Mouse (Mus musculus) yolk sac, embryonic 10.5 days (tissue): Measurements from ENCODE around the gene Pbld2.

ENCODE experiments used
- DNase-seq: peaks from one replicate; pipeline ENCODE4 v3.0.0-alpha.2; 2017; ENCODE audit warnings: low spot score

Pbld2 gene

DNA sequence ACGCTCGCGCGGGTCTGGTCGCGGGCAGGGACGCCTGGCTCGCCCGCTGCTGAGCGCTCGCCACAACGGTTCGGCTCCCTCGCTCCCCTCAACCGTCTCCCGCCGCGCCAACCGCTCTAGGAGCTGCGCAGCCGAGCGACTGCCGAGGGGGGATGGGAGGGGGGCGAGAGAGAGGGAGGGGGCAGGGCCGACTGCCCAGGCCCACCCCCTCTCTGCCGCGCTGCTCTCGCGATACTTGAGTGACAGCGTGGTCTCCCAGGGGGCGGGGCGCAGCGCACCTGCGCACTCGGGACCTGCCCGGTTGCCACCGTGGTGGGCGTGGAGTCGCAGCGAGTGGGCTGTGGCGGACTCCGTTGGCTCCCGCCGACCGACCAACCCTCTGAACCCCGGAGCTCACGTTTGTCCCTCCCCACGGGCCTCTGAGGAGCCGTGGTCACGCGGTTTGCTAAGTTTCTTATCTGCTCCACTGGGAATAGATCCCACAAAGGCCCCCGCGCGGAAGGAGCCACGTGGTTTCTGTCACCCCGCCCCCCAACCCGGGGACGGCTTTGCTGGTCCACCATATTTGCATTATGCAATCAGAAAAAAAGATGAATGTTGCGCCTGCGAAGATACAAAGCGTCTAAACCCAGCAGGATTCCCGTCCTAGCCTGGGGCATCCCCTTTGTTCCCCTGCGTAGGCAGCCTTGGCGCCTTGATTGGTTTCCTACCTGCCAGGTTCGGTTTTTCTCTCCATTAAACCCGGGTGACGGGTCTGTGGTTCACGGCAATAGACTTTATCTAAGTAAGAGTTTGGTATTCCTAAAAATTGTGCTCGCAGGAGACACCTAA, at the start of gene Pbld2, which contains the start of gene Hnrnph3:
Pbld2 (plus strand) TSS at position 567 of the 831 bp plus-strand sequence.
Hnrnph3 (minus strand) TSS at position 469 of the 831 bp plus-strand sequence.
- DNase-seq = peak; percentile 98

DNA sequence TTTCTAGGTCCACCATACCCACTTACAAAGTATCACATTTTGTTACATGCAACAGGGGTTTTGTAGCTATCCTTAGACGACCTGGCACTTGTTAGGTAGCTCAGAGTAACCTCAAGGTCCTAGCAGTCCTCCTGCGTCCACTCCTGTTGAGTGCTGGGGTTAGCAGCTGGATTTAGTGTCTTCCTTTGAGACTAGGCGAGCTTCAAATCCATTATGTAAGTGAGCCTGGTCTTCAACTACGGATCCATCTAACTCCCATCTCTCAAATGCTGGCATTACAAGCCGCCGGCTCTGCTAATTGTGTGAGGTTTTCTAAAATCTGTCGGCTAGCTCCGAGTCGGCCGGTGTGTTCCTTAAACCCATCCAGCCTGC, 44.5 kb upstream of the Pbld2 start:
- DNase-seq = no peak

DNA sequence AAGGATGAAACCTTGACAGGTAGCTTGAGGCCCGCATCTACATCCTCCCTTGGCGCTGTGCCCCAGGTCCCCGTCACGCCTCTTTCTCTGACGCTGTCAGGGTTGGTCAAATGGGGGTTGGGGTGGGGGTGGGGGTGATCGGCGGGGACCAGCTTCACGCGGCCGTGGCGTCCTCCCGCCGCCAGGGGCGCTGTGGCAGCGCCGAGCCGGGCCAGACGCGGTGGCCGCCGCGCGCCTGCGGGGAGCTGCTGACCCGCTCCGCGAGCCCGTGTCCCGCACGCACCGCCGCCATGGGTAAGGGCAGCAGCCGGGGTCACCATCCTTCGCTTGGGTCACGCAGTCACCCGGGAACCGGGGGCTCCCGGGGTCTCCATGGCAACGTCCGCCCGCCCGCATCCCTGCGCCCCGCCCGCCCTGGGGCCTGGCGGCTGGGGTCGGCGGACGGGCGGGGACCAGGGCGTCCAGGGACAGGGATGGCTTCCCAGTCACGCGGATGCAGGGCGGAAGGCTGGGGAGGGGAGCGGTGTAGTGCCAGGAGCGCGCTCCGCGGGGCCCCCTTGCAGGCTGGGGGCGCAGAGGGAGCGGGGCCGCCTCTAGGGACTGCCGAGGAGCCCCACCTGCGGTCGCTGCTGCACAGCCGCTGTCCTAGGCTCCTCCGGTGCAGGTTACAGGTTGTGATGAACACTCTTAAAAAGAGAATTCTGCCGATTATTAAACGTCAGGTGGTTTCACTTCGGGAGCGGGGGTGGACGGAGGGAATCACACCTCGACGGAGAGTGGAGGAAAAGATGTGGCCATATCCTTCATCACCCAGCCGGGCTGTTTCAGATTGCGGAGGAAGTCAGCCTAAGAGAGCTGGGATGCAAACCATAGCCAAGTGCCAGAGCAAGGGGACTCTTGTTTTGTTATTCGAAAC, 43.8 kb upstream of the Pbld2 start, which contains the start of gene Rufy2:
Rufy2 (plus strand) TSS at position 185 of the 916 bp plus-strand sequence.
- DNase-seq = peak; percentile 81

DNA sequence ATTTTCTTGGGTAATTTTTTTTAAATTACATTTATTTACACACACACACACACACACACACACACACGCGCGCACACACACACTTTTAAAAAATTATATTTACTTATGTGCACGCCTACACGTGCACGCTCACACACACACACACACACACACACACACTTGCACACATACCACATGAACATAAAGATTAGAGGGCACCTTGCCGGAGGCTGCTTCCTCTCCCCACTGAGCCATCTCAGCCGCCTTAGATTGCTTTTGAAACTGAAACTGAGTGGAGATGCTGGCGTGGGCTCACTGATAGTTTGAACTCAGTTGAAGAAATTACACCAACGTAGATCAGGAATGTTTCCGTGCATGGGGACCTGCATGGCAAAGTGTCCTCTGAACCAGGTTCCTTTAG, 40.0 kb upstream of the Pbld2 start:
- DNase-seq = no peak

DNA sequence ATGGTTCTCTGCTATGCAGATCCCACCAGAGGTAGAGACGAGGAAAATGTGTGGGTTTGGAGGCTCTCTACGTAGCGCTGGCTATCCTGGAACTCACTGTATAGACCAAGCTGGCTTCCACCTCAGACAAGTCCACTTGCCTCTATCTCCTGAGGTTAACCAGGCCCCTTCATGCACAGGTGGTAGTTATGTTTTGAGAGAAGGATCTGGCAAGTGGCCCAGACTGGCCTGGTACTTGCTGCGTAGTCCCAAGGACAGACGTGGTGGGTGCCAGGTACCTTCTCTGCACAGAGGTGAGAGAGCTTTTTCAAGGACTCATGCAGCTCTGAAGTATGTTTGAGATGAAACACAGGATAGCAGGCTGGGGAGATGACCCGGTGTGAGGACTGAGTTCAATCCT, 39.6 kb upstream of the Pbld2 start:
- DNase-seq = no peak

DNA sequence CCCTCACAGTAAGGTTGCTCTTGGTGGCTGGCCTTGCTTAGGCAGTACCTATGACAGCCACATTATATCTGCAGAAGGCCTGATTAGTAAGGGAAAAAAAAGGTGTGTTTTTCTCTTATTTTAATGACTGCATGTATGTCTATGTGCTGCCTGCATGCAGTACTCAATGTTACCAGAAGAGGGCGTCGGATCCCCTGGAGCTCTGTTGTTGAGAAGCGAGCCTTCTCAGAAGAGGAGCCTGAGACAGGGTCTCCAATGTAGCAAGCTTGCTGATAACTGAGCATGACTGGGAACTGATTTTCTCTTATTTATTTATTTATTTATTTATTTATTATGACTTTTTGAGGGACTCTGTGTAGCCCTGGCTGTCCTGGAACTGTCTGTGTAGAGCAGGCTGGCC, 36.8 kb upstream of the Pbld2 start:
- DNase-seq = no peak

GRCm38 (mm10) chr10:62990636-62991035, 33.5 kb upstream of the Pbld2 start:
- DNase-seq = no peak

DNA sequence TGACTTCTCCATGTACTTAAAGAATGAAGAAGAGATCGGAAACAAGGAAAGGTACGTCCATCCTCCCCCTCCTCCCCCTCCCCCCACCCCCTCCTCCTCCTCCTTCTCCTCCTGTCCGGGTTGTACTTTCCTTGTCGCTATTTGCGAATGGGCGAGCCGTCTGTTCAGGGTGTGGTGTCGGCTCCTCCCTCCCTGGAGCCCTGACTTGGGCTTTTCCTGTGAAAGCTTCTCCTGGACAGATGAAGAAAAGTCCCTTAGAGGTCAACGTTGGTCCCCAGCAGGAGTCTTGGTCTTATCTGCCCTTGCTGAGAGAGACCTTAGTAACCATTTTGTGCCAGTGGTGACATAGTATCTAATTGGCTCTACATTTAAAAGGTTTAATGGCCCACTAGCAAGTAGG, 30.1 kb upstream of the Pbld2 start:
- DNase-seq = no peak

DNA sequence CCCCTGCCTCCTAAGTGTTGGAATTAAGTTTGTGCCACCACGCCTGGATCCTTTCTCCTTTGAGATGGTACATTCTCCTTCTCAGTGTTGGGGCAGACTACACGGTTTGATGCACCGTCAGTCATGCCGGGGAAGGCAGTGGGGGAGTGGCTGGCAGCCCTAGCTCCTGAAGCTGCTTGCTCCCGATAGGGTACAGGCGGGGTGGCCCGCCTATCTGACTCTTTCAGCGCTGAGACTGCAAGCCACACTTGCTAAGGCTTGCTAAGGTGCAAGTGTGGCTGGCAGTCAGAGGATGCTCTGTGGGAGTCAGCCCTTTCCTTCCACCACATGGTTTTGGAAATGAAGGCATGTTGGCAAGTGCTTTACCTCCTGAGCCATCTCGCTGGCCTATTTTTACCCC, 23.5 kb upstream of the Pbld2 start:
- no peak for DNase-seq

DNA sequence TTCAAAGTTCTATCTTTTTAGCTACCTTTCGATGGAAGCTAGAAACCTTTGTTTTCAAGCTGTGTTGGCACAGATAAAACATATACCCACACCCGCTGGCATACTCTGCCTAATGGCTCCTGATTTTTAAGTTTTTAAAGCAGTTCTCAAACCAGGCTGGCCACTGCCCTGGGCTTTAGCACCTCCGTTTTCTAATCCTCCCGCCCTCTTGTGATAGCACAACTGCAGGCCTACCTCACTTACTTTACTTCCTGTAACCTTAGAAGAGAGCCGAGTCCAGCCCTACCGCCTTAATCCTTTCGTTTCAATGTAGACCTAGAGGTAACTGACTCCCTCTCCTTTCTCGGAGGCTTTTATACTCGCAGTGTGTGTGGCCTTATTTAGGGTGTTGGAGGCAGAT, 20.9 kb upstream of the Pbld2 start:
- DNase-seq = no peak

DNA sequence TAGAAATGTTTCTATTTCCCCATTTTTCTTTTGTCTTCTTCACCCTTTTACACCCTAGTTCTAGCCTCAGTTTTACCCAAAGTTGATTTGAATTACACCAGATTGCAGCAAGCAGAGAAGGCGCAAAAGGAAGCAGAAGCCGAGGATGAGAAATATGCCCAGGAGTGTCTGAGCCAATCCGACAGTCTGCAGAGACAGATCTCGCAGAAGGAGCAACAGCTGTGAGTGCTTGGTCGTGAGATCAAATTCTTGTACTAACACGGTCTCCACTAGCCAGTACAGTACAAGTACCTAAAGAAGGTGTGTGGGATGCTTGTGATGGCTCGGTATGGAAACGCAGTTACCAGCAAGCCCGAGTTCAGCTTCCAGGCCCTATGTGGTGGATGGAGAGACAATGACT, 19.6 kb upstream of the Pbld2 start:
- DNase-seq = no peak

GRCm38 (mm10) chr10:63008193-63008592, 15.9 kb upstream of the Pbld2 start:
- no peak for DNase-seq

DNA sequence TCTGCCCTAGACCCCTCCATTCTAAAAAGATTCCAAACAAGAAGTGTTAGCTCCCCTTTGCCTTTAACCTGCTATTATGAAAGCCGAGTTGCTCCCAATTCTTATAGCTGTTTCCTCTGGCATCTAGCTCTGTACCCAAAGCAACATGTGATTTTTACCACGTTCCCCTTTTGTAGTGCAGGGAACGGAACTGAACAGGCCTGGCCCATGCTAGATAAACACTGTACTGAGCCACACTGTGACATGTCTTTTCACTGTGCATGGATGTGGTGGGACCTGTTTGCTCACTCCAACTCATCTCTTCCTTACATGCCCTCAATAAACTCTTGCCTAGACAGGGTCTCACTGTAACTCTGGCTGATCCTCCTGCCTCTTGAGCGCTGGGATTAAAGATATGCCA, 13.8 kb upstream of the Pbld2 start:
- DNase-seq = no peak

DNA sequence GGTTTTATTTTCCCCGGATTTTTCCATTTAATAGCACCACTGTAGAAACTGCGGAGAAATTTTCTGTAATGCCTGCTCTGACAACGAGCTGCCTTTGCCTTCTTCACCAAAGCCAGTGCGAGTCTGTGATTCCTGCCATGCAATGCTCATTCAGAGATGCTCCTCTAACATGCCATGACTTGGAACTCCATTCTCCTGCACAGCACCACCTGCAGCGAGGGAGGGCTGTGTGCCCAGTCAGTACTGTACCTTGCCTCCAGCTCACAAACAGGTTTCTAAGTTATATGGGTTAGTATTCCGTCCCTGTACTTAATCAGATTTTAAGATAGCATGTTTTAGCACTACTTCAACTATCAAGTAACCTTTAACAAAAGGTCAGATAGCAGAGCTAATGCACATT, 12.6 kb upstream of the Pbld2 start:
- DNase-seq = no peak

DNA sequence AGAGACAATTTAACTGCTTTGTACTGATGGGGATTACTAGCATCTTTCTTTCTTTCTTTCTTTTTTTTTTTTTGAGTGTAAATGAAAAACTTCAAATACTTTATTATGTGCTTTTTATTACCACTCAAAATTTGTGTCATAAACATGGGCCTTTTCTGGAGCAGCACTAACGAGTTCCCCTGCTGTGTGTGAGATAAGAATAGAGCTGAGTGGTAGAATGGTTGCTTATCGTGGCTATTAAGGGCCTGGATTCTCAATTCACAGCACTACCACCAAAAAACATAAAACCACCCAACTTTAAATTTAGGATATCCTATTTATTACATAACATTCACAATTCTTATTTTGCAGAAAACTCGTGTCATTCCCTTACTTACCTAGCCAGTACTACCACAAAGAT, 10.6 kb upstream of the Pbld2 start:
- DNase-seq = no peak

DNA sequence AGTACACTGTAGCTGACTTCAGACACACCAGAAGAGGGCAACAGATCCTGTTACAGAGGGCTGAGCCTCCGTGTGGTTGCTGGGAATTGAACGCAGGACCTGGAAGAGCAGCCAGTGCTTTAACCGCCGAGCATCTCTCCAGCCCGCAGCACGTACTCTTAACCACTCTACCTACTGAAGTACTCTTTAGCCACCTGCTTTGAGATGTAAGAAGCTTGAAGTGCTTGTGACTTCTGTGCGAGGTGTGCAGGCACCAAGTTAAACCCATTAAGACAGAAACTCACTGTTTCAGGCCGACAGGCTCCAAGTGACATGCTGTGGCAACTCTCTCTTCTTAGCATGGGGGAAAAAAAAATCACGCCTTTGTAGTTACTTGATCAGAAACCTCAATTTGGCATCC, 9.9 kb upstream of the Pbld2 start:
- no peak for DNase-seq

GRCm38 (mm10) chr10:63019304-63019703, 4.8 kb upstream of the Pbld2 start:
- no peak for DNase-seq

GRCm38 (mm10) chr10:63021702-63022101, 2.4 kb upstream of the Pbld2 start:
- DNase-seq = no peak

GRCm38 (mm10) chr10:63022541-63023120, 1.5 kb upstream of the Pbld2 start:
- no peak for DNase-seq

DNA sequence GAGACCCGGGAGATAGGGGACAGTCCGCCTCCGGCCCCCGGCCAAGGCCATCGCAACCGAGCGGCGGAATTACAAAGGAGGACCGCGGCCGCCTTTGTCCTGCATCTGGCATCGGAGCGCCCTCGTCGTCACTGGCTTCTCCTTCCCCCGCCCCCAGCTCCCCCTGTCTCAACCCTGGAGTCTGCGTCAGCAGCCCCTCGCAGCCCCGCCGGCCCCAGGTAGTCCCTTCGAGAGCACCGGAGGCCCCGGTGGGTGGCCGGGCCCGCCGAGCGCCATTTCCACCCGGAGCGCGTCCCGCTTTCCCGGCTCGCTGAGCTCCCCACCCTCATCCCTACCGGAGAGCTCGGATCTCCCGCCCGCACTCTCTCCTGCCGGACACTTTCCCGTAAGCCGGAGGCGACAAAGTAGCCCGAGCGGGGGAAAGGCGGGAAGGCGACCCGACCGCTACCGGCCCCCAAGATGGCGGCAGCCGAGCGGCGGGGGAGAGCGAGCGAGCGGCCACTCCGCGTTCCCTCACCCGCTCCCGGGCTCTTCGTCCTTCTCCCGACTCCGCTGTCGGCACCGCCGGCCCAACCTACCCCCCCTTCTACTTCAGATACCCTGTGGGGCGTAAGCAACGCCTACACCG, 880 bp upstream of the Pbld2 start:
- DNase-seq = peak; percentile 75

DNA sequence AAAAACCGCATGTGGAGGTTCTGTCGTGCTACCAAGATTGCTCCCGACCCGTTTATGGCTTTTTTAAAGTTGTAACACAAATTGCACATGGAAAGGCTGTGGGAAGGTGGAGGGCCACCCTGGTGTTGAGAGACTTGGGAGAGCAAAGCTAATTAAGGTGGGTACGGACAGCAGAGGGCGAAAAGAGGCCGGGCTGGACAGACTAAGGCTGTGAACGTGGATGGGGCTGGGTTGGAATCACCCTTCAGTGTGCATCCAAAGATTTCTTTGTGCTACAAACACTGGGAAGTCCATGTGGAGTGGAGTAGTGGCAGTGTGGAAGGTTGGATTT, 430 bp downstream of the Pbld2 start:
- DNase-seq = peak; percentile 82

- no peak for DNase-seq
Observed at GRCm38 (mm10) chr10:63025016-63025415, 901 bp downstream of the Pbld2 start.
